In genomic region chr14:87215099-87215498, GRCm38 (mm10) we compare ENCODE assay signal across 9 mouse cellular contexts.
DNase-seq lines count a peak whose midpoint lies in the region; ATAC-seq lines count a peak whose summit lies in the region.
"Had no signal": no experiment of that assay in that cellular context is flagged by ENCODE, and none has a peak within 500 bp of the region (broad histone marks: within the 10 kb centered on the region; RNA-seq: fewer than 3 reads in every experiment).

No protein-coding gene starts in this region.

- no peak overlapping the region for H3K9ac ChIP-seq in embryonic facial prominence, embryonic 14.5 days (ENCODE audit: low read depth, low read length)
- no peak overlapping the region for H3K9ac ChIP-seq in hindbrain, embryonic 12.5 days
- H3K9ac ChIP-seq in lung, embryonic 16.5 days (ENCODE audit: low read length), result no peak overlapping the region

- H3K9me3 ChIP-seq in embryonic facial prominence, embryonic 14.5 days (ENCODE audit: control insufficient read depth, low read length), result no peaks in the 10 kb centered on the region
- no peaks in the 10 kb centered on the region for H3K9me3 ChIP-seq in hindbrain, embryonic 12.5 days (replicated peaks)
- no peaks in the 10 kb centered on the region for H3K9me3 ChIP-seq in lung, embryonic 16.5 days (ENCODE audit: control insufficient read depth, low read length)

- H3K27me3 ChIP-seq in embryonic facial prominence, embryonic 14.5 days (replicated peaks; ENCODE audit: control insufficient read depth, insufficient read depth, low read length), result no peaks in the 10 kb centered on the region
- H3K27me3 ChIP-seq in hindbrain, embryonic 12.5 days, result no peaks in the 10 kb centered on the region
- no peaks in the 10 kb centered on the region for H3K27me3 ChIP-seq in lung, embryonic 16.5 days (ENCODE audit: control insufficient read depth, insufficient read depth, low read depth, low read length)
- H3K27me3 ChIP-seq: megakaryocyte, embryonic 14.5 days had no signal

- 33% methylated on average over 2 of the region's 2 CpGs for WGBS in embryonic facial prominence, embryonic 14.5 days
- whole genome bisulfite sequencing in hindbrain, embryonic 12.5 days, result 39% methylated on average over 2 of the region's 2 CpGs
- 19% methylated on average over 2 of the region's 2 CpGs for WGBS in lung, embryonic 16.5 days

- ATAC-seq in embryonic facial prominence, embryonic 14.5 days (ENCODE audit: low read depth), result peak; percentile 55
- peak; percentile 67 for ATAC-seq in hindbrain, embryonic 12.5 days (ENCODE audit: low FRiP score)
- ATAC-seq in lung, embryonic 16.5 days (ENCODE audit: low read depth), result peak; percentile 36; the same call in 1 of the 2 replicates
- no peak; the same call in 1 of the 2 replicates for ATAC-seq in erythroid progenitor cell, adult 5-6 weeks (replicated peaks; ENCODE audit: low FRiP score, poor library complexity, severe bottlenecking)

- peak; percentile 43 for DNase-seq in MEL-GATA-1-ER (ENCODE audit: extremely low read depth, low read depth)
- DNase-seq in adrenal gland, postnatal 14 days, result peak; percentile 81
- DNase-seq in embryonic facial prominence, embryonic 14.5 days (ENCODE audit: low spot score), result peak; percentile 78
- peak; percentile 83 for DNase-seq in layer of hippocampus, adult 9-10 months (ENCODE audit: low spot score)
- peak; percentile 84 for DNase-seq in retina, embryonic 14.5 days (ENCODE audit: low spot score)

- no peak overlapping the region for H3K27ac ChIP-seq in embryonic facial prominence, embryonic 14.5 days (replicated peaks; ENCODE audit: low read depth, low read length)
- H3K27ac ChIP-seq in hindbrain, embryonic 12.5 days, result no peak overlapping the region
- no peak overlapping the region for H3K27ac ChIP-seq in lung, embryonic 16.5 days (ENCODE audit: low read length)

- H3K4me3 ChIP-seq in embryonic facial prominence, embryonic 14.5 days (ENCODE audit: low read depth, low read length), result no peak overlapping the region
- no peak overlapping the region for H3K4me3 ChIP-seq in hindbrain, embryonic 12.5 days
- H3K4me3 ChIP-seq in lung, embryonic 16.5 days (ENCODE audit: low read length), result no peak overlapping the region
- H3K4me3 ChIP-seq: megakaryocyte, embryonic 14.5 days had no signal

- H3K4me1 ChIP-seq in embryonic facial prominence, embryonic 14.5 days (ENCODE audit: control insufficient read depth, insufficient read depth, low read length), result no peaks in the 10 kb centered on the region
- H3K4me1 ChIP-seq in hindbrain, embryonic 12.5 days, result no peaks in the 10 kb centered on the region
- no peaks in the 10 kb centered on the region for H3K4me1 ChIP-seq in lung, embryonic 16.5 days (replicated peaks; ENCODE audit: control insufficient read depth, insufficient read depth, low read length)

- H3K4me2 ChIP-seq in embryonic facial prominence, embryonic 14.5 days (ENCODE audit: low read depth, low read length), result no peak overlapping the region
- H3K4me2 ChIP-seq in hindbrain, embryonic 12.5 days (replicated peaks), result no peak overlapping the region
- no peak overlapping the region for H3K4me2 ChIP-seq in lung, embryonic 16.5 days (ENCODE audit: low read depth, low read length)

- H3K36me3 ChIP-seq in embryonic facial prominence, embryonic 14.5 days (ENCODE audit: control insufficient read depth, insufficient read depth, low read length), result no peaks in the 10 kb centered on the region
- no peaks in the 10 kb centered on the region for H3K36me3 ChIP-seq in hindbrain, embryonic 12.5 days
- H3K36me3 ChIP-seq in lung, embryonic 16.5 days (ENCODE audit: control insufficient read depth, insufficient read depth, low read length), result no peaks in the 10 kb centered on the region
